Mouse (Mus musculus) kidney, adult 11 months (tissue): ENCODE results near the gene Aldh3b2.
A peak's percentile ranks its signal among the peaks of the same experiment; 100 is the strongest.

Source experiments
- DNase-seq: peaks from one replicate; pipeline ENCODE4 v3.0.0; 2022

Gene Aldh3b2

DNA sequence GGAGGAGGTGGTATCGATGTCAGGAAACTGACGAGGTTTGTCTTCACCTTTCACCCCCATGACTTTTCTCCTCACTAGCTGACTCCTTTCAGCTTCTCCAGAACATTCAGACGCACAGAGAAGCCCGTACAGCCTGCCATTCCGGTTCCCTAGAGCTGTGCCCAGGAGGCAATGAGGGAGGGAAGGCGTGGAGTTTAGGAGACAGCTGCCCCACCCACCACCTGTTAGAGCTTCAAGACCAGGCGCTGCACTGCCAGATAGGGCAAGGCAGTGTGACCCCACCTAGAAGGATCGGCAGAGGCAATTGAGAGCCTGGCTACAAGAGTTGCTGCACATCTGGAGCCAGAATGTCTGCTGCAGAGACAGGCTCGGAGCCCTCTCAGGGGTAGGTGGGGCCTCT lies at the start of gene Aldh3b2:
Gene Aldh3b2, plus strand, starts transcription at position 100 of the 400 bp plus-strand sequence.
- no peak for DNase-seq

DNA sequence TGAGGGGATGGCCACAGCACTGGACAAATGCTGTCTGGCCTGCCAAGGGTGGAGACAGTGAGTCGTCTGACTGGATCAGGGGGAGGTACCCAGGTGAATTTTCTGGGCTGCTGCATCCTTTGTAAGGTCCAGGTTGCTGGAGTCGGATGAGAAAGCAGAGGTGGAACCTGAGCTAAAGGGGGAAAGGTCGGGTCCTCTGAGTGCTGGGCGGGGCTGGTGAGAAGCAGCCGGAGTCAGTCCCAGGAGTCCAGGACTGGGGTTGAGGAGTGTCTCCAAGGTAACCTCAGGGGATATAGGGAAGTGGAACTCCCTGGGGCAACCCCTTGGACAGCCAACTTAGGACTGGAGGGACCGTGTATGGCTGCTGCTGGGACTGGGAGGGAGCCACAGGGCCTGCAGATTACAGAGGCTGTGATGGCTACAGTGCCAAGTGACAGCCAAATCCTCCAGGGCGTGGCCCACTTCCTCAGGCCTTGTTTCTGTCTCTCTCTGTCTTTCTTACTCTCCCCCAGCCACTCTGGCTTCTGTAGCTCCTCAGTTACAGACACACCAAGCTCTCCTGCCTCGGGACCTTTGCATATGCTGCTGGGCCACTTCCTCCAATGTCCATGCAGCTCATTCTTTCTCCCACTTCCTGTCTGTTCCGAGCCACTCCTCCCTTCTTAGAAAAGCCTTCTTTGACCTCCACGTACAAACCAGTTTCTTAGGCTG lies 49.3 kb upstream of the Aldh3b2 start:
- no peak for DNase-seq

DNA sequence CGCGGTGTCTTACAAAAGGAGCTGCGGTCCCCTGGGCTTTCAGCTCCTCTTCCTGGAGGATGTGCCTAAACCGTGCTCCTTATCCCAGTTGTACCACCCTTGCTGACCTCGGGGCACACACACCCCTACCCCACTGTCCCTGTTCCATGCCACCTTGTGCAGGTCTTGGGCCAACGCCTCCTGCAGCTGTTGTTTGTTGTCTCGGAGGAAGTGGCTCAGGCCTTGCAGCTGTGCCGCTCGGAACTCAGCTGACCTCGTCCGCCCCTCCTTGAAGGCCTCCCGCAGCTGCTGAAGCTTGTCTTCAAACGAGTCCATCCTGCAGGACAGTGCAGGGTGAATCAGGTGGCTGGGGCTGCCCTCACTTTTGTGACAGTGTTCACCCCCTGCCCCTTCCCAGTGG lies 48.5 kb upstream of the Aldh3b2 start:
- no peak for DNase-seq

DNA sequence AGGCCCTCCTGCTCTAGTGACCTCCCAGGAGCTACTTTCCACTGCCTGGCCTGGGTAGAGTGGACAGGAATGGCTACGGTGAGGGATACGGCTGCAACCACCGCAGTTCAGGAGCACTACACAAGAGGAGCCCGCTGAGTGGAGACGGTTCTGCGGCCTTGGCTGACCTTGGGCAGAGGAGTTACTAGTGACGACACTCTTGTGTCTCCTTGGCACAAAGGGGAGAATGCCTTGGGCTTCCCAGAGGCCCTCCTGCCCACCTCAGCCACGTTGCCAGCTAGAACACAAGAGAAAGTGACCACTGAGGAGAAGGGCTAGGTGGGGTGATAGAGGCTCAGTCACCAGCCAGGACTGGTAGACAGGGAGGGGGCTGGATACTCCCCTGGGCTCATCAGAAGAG lies 47.9 kb upstream of the Aldh3b2 start:
- DNase-seq: no peak

DNA sequence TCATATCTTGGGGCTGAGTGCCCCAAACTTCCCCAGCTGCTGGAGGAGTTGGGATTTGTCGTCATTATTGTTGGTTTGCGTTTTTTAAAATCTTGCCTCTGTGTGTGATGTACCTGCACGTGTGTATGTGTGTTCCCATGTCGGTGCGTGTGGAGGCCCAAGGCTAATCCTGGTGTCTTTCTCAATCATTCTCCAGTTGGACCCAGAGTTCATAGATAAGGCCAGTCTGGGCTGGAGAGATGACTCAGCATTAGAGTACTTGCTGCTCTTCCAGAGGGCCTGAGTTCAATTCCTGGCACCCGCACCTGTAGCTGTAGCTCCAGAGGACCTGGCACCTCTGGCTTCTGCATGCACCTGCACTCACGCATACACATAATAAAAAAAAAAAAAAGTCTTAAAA lies 47.3 kb upstream of the Aldh3b2 start:
- no peak for DNase-seq

DNA sequence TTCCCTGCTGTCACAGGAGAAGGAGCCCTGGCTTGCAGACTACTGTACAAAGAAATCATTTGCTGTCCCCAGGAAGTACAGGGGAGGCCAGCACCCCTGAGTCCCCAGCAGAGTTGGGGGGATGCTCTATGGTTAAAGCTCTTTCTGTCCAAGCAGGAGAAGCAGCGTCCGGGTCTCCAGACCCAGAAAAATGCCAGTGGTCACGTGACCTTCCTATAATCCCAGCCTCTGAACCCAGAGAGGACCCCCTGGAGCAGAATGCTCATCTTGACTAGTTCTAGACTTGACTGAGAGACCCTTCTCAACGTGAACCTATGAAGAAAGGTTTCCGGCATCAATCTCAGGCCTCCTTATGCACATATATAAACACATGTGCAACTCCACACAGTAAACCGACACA lies 46.3 kb upstream of the Aldh3b2 start:
- no peak for DNase-seq

DNA sequence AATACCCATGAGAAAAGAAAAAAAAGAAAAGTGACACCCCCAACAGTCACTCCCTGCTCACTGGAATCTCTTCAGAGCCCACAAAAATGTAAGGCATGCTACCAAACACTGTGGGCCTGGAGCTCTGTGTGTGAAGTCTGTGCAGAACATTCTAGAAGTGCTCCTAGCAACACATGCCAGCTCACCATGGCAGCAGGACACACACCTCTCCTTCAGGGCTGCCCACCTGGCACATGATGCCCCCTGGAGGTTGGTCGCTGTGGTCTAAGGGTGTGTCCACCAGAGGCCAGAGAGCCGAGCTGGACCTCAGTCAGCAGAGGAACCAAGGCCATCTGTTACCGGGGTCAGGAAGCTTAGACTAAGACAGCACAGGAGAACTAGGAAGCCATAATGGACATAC lies 45.8 kb upstream of the Aldh3b2 start:
- DNase-seq: no peak

DNA sequence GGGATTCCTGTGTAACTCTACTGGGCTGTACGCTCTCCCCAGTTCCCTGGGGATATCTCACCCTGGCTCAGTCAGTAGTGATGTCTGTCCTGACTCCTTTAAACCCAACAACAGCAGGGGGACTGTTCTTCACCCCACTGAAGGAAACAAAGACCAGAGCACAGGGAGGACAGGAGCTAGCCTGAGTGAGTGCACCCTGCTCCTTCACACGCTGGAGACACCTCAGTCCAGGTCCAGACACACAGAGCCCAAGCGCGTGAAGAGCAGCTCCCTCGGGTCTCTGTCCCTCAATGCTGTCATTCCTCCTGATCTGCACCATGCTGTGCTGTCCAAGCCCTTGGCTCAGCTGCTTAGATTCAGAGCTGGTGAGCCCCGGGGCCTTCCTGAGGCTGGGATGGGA lies 45.4 kb upstream of the Aldh3b2 start:
- DNase-seq: no peak

DNA sequence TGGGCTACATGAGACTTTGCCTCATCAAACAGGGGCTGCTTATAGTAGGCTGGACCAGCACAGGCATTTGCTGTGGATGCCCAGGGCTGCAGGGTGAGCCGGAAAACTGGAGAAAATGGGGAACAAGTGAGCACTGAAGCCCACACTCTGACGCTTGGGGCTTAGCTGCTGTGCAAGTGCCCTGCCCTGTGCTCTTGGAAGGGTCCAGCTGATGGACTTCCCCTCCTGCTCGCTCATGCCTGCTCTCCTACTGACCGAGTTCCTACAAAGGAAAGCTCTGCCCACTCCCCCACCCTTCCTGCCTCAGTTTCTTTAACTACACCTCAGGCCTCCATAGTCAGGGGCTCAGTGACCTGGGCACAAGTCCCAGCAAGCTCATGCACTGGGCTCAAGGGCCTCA lies 44.1 kb upstream of the Aldh3b2 start:
- no peak for DNase-seq

DNA sequence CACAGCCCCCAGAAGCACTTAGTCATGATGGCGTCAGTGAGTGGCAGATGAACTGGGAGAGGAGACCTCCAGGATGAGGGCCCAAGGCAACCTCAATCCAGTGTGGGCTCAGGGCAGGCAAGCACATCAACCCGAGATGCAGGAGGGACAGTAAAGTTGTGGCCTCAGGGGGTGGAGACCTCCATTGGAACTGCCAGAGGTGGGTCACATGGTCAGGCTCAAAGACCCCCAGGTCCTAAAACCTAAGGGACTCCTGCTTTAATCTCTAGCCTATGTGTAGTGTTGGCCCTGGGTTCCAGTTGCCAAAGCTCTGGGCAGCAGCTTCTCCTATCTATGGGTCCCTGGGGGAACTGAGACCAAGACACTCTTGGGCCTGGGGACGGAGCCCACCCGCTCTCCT lies 43.3 kb upstream of the Aldh3b2 start:
- DNase-seq: no peak

DNA sequence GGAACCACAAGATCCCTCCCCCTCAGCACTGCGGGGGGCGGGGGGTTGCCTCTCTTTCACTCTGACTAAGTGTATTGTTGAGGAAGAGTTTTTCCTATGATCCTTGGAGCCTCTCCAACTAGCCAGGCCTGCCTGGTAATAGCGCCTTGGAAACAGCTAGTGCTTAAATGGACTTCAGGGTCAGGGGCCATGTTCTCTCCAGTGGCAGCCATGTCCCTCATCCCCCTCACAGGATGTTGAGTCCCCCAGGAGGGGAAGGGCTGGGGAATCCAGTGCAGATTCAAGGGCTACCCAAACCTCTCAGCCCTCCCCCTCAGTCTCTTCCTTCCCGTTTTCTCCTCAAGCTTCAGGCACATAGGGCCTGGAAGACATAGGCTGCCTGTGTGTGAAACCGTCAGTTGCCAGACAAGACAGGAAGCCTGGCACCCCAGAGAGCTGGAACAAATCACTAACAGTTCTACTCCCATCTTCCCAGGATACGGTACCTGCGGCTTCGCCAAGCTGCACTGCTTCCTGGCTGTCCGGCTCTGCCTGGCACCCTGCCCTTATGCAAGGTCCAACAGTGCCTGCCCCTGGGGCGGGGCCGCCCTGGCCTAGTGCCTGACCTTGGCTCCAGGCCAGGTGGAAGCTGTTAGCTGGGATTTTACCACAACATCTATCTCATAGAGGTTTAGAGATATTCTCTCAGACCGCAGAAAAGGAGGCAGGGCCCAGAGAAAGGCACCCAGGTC lies 42.8 kb upstream of the Aldh3b2 start, which contains the start of gene Aldh3b1:
Gene Aldh3b1, minus strand, starts transcription at position 598 of the 731 bp plus-strand sequence.
- DNase-seq: peak; percentile 92

DNA sequence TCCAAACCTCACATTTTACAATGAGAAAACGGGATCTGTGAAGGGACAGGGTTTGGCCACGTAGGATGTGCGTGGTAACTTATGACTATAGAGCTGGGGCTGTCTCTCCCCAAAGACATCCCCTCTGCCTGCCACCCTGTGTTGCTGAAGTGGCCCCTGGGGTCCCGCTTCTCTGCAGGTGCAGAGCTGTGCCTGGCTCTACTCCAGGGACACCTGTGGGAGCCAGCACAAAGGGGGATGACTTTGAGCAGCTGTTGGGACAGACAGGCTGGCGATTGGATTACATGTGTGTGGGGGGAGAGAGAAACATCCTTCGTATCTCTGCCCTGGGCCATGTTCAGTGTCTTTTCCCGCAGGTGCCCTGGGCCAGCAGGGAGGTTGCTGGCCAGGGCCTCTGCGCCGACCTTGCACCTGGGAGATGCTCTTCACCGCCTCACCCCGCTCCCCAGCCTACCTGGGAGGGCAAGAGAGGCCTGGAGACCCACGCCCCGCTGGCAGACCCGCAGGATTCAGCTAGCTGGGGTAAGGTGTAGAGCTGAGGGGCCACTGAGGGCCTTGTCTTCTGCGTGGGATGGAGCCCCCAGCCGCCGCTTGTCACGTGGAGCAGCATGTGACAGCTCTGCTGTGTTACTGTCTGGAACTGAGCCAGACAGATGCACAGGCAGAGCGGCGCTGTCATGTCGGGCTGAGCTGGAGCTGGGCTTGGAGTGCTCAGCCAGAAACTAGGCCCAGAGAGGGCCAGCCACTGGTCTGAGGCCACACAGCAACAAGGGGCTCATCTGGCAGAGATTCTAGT lies 41.7 kb upstream of the Aldh3b2 start:
- DNase-seq: no peak

DNA sequence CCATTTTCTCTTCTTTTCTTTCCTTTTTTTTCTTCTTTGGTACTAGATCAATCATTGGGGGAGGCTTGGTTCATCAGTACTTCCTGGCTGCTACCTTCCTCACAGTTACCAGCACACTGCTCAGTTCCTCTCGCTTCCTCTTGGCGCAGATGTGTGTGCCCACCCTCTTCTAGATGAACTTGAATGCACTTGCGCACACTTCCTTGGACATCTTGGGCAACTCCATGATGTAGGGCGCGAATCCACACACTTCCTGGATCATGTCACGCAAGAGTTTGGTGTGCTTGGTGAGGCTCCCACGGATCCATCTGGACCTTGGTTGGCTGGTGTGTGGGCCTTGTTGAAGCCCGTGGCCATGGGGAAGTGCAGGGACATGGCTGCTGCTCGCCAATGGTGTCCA lies 40.4 kb upstream of the Aldh3b2 start:
- DNase-seq: no peak

DNA sequence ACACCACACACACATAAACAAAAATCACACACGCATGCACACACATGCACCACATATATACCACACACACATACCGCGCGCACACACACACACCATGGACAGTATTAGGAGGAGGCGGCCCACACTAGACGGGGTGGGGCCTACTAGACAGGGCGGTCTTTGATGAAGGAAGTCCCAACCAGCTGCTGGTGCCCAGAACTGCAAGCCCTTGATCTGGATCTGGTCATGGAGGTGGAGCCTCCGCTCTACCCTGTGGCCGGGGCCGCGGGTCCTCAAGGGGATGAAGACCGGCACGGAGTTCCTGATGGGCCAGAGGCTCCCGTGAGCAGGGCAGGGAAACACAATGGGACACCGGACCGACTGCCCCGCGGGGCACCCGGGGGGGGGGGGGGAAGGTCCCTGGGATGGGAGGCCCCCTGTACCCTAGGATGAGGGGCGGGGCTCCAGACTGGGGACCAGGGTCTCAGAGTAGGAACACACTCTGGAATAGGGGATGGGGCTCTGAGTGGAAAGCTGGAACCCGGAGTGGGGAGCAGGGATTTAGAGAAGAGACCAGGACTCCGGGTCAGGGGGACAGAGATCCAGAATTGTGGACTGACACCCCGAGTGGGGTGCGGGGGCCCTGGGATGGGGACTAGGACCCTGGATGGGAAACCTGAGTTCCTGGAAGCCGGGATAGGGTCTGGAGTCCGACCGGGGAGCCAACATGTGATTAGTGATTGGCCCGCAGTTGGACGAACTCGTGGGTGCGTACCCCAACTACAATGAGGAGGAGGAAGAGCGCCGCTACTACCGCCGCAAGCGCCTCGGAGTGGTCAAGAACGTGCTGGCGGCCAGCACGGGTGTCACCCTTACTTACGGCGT lies 36.9 kb upstream of the Aldh3b2 start, which contains the start of gene Unc93b1:
Gene Unc93b1, plus strand, starts transcription at position 155 of the 864 bp plus-strand sequence.
- DNase-seq: peak; percentile 73

DNA sequence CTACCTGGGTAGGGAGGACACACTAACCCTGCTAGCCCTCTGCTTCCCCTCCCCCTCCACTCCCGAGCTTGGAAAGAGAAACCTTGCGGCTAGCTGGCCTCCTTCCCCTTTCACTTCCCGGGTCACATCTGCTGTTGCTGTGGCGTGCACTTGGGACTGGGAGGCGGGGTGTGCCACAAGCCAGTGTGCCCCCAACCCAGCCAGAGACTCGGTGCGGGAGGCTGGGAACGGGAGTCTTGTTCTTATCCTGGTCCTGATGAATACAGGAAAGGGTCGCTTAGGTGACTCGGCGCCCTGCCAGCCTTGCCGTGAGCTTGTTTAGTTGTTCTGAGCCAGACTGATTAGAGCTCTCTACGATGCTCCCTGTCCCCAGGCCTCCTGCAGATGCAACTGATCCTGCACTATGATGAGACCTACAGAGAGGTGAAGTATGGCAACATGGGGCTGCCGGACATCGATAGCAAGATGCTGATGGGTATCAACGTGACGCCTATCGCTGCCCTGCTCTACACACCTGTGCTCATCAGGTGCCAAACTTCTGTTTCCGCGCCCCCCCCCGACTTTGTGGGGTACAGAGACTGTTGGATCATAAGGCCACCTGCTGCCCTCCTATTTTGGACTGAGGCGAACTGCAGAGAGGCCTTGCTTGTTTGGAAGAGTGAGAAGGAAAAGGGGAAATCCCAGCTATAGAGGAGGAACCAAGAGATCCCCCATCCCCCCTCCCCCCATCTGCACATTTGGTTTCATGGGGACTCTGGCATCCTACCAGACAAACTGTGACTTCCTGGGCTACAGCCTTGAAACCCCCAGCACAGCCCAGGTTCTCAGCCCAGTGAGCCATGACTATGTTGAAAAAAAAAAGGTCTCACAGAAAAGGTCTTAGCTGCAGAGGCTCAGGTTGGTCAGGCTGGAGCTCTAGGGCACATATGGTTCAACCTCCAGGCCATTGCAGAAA lies 36.0 kb upstream of the Aldh3b2 start:
- DNase-seq: peak; percentile 69

DNA sequence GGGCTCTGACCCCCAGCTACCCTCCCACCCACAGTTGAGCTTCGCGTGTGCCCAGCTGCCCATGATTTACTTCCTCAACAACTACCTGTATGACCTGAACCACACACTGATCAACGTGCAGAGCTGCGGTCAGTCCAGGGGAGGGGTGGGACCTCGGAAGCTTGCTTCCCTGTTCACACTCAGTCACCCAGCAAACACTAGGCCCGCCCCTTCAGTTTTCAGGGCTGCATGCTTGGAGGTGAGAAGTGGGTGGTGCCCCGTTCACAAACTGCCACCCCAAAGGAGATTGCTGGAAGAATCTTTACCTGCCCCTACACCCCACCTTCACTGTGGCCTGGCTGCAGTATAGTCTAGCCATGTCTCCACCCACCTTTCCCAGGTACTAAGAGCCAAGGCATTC lies 29.8 kb upstream of the Aldh3b2 start:
- no peak for DNase-seq

DNA sequence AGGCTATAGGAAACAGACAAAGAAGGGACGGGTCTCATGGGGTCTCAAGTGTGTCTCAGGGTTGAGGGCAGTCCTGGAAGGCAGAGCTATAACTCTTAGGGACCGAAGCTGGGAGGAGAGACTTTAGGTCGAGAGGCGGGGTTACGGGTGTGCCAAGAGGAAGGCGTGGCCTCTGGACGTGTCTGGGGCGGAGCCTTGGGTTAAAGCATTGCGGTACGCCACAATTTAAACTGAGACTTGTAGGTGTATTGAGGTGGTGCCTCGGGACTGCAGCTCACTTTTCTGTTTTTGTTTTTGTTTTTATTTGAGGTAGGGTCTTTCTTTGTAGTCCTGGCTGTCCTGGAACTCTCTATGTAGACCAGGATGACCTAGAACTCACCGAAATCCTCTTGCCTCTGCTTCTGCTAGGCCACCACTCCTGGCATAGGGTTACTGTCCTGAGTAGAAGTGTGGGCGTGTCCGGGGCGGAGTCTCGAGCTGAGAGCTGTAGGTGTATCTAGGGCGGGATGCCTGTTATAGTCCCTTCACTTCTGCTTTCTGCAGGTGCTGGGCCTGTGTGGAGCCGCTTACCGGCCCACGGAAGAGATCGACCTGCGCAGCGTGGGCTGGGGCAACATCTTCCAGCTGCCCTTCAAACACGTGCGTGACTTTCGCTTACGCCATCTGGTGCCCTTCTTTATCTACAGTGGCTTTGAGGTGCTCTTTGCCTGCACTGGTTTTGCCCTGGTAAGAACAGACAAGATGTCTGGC lies 29.0 kb upstream of the Aldh3b2 start:
- DNase-seq: peak; percentile 52

DNA sequence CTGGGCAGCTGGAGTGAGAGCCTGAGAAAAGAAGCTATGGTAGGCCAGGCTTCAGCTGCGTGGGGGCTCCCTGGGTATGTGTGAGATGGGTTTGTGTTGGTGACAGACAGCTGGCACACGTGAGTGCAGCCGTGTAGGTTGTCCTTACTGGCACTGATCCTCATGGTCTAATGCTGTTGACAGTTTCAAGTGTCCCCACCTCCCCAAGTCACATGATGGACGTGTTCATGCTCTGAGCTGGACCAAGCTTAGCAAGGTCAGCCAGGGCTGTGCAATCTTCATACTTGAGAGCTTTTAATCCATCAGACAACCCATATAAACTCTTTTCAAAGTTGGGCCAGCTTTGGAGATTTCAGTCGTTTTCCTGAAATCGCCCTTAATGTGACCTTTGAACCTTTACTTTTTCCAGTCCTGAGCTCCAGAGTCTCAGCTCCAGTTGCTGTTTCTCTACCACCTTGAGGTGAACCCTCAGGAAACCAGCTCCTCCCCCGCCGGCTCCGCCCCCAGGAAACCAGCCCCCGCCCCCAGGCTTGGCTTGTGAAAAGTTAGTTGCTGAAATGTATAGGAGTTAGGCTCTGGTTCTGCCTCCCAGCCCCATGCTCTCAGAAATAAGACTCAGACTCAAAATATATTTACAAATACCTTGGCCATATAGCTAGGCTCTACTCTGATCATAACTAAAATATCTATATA lies 26.1 kb upstream of the Aldh3b2 start:
- DNase-seq: peak; percentile 74

DNA sequence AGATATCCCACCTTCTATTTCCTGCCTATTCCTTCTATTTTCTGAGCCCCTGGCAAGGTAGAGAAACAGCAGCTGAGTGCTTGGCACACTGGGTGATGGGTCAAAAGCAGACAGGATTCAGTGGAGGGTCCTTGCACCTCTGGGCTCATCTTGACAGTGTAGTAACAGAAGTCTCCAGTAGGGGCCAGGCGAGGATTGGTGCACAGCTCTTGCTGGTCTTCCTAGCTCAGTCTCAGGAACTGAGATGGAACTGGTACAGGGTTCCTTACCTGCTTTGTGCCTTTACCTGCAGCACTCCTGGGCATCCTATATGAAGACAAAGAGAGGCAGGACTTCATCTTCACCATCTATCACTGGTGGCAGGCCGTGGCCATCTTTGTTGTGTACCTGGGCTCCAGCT lies 25.4 kb upstream of the Aldh3b2 start:
- DNase-seq: peak; percentile 72

DNA sequence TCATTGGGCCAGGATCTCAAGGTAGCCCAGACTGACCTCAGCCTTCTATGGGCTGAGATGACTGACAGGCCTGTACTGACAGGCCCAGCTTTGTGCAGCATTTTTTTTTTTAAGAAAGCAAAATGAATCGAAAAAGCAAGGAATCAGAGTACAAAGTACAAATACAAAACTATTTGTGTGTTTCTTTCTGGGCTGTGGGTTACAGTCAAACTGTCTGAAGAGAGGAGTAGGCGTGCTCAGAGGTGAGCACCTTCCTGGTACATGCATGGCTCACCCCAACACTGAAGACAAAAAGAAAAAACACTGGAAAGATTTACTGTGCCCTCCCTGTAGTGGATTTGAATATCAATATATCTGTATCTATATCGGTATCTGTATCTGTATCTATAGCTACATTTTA lies 24.3 kb upstream of the Aldh3b2 start:
- DNase-seq: no peak
